Mouse (Mus musculus): ENCODE data around the gene 1700025G04Rik. TPM values are rescaled to one million over a fixed set of nuclear protein-coding genes. Genes with fewer than 3 reads are reported as not detected.

Gene 1700025G04Rik
- 2.0 and 2.3 TPM in 2 replicates for polyA plus RNA-seq (2012; rRNA removed)

- DNase-seq (ENCODE audit: low read depth) = no peak
These were observed at the start of gene 1700025G04Rik for GRCm38 (mm10) chr1:152090018-152090553. 1700025G04Rik (minus strand) TSS chr1:152090125.

DNA sequence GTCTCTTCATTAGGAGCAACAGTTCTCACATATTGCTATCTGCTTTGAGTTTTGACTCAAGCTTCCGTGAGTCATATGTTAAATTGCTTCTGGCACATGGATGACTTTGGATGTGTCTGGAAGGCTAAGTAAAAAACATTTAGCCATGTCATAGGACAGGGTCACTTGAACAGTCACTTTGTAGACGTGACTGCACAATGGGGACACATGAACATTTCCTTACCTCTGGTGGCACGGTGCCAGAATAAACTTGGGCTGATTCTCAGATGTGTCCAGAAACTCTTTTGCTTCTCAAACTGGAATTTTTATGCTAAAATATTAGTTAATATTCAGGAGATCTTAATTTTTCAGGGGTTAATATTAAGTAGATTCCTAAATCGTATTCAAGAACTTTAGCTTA, 49.6 kb upstream of the 1700025G04Rik start:
- DNase-seq (ENCODE audit: low read depth) = no peak

GRCm38 (mm10) chr1:152130029-152130727, 40.3 kb upstream of the 1700025G04Rik start:
- DNase-seq (ENCODE audit: low read depth) = peak; percentile 42

- DNase-seq (ENCODE audit: low read depth) = no peak
These were observed 35.5 kb upstream of the 1700025G04Rik start for GRCm38 (mm10) chr1:152125451-152125850.

GRCm38 (mm10) chr1:152110123-152110522, 20.2 kb upstream of the 1700025G04Rik start:
- DNase-seq (ENCODE audit: low read depth) = no peak

DNA sequence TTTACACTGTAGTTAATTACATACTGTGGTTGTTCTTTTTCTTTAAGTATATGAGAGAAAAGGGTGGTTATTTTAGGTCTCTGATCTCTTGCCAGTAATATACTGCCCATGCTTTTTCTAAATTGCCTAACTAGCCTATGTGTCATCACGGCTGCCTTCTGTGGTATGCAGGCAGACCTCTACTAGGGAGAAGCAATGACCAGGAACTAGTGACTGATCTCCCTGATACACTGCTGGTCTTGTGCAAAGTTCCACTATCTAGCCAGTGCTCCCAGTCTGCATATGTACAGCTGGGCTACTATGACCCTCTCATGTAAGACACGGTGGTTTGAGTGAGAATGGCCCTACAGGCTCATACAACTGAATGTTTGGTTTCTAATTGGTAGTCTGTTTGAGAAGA, 16.2 kb upstream of the 1700025G04Rik start:
- DNase-seq (ENCODE audit: low read depth) = no peak

GRCm38 (mm10) chr1:152105246-152105645, 15.3 kb upstream of the 1700025G04Rik start:
- no peak for DNase-seq (ENCODE audit: low read depth)

DNA sequence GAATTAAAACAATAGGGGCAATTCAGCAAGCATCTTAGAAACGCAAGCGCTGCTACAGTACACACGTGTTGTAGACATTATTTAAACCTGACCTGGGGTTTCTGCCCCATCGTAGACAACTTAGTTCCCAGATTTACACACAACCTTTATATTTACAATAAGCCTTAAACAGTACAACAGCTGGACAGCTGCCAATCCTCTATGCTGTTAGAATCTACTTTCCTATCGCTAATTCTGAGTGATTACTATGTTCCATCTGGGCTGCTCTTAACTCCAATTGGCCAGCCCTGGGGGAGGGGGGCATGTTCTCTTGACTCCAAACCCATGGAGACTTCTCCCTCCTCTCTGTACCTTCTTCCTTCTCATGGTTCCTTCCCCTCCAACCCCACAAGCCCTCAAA, 11.8 kb upstream of the 1700025G04Rik start:
- no peak for DNase-seq (ENCODE audit: low read depth)

DNA sequence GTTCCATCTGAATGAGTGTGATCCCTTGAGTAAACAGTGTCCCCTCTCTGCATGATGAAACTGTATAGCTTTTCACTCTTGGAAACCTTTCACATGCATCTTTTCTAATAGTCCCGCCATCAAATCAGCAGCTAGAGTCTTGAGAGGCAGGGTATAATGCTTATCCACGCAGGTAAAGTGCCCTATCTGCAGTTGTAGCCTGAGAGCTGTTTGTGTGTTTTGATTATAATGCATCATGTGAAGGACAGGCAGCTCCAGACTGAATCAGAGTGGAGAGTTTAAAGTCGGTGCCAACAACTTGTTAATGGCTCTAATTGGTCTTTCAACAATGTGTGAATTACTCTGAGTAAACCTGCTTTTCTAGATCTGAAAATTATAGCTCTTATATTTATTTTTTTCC, 6.1 kb upstream of the 1700025G04Rik start:
- no peak for DNase-seq (ENCODE audit: low read depth)

- DNase-seq (ENCODE audit: low read depth) = no peak
These were observed 930 bp upstream of the 1700025G04Rik start for GRCm38 (mm10) chr1:152090564-152091545.

DNA sequence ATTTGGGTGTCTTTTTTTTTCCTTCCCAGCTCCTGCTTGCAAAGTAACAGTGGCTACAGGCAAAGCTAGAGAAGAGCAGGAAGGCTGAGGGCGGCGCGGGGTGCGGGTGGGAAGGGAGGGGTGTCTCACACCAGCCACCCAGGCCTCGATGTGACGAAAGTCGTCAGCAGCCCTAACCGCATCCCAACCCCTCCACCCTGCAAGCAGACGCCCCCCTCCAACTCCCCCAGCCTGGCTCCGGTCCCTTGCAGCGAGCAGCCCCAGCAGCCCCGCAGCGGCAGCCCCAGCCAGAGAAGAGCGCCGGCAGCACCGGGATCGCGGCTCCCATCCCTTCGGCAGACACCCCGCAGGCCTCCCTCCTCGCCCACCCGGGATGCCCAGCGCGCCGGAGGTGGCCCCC, 399 bp downstream of the 1700025G04Rik start:
- DNase-seq (ENCODE audit: low read depth) = no peak

DNA sequence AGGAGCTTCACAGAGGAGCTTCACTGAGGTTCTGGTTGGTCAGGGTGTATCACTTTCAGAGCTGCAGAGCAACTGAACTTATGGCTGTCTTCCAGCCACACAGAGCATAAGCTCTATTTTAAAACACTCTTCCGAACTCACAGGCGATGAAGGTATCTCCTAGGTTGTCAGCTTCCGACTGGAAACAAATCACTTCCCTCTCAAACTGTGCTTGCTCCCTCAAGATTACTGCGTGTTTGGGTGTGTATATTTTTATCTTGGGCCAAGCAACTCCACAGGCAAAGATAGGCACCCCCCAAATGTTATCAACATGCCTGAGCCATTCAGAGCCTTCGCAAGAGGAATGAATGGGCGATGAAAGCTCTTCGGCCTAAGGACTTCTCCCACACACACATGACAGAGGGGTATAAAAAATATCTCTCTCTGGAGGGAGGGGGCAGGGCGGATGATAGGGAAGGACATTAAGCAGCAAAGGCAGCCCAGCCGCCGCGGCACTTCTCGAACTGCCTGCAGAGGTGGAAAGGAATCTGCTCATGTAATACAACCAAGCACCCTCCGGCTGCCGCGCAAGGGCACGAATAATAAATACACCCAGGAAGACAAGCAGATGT, 1.0 kb downstream of the 1700025G04Rik start:
- DNase-seq (ENCODE audit: low read depth) = no peak

DNA sequence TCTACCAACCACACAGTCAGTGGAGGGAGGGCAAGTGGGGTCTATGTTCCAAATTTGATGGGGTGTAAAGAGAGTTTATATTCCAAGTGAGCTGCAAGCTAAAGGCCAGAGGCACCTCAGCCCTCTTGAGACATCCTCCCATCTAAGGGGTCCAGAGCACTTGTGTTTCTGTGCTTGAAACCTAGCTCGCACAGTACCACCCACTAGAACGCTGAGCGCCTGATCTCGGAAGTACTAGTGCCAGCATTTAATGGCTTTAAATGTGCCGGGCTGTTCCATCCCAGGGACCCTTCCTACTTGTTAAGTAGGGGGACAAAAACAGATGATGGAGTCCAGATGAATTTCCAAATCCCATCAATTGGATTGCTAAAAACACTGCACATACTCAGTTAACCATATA, 1.9 kb downstream of the 1700025G04Rik start:
- no peak for DNase-seq (ENCODE audit: low read depth)

- no peak for DNase-seq (ENCODE audit: low read depth)
These were observed 3.0 kb downstream of the 1700025G04Rik start for GRCm38 (mm10) chr1:152086951-152087350.

DNA sequence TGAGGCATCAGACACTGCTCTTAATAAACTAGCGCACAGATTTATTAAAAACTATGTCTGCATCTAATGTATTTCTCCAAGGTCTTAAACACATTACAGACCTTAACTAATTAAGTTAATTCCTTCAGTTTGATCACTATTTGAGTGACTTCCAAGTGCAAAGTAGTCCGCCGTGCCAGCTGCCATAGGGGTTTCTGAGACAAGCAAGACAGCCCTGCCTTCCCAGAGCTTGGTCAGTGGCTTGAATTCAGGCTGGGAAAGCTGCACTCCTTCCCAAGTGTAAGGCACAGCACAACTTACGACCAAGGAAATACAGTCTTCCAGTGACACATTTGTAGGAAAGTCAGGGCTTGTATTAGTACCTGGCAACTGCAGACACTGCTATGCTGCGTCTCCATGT, 4.4 kb downstream of the 1700025G04Rik start:
- DNase-seq (ENCODE audit: low read depth) = no peak

DNA sequence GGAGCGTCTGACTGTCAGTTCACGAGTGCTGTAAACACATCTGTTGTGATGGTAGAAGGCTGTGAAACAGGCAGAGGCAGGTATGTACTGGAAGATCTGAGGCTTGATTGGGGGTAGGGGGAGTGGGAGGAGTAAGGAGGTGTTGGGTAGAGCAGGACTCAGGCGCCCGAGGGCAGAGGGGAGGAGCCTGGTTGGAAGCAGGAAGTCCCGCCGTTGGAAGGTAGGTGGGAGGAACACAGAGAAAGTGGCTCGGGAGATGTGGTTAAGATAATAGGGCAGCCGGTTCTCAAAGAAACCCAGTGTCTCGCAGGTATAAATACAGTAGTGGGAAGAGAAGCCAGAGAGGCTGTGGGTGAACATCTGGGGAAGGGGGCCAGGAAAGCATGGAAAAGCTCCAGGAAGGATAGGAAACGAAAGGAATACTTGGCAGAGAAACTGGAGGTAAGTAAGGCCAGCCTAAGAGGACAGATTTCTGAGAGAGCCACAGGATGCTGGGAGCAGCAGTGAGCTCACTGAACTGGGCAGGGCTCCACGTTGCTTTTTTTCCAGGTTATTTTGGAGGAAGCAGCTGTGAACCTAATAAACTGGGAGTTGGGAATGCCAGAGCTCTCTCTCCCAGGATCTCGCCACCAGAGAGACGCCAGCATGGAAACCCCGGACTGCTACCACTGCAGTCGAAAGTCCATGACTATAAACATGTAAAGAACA, 5.1 kb downstream of the 1700025G04Rik start:
- no peak for DNase-seq (ENCODE audit: low read depth)

DNA sequence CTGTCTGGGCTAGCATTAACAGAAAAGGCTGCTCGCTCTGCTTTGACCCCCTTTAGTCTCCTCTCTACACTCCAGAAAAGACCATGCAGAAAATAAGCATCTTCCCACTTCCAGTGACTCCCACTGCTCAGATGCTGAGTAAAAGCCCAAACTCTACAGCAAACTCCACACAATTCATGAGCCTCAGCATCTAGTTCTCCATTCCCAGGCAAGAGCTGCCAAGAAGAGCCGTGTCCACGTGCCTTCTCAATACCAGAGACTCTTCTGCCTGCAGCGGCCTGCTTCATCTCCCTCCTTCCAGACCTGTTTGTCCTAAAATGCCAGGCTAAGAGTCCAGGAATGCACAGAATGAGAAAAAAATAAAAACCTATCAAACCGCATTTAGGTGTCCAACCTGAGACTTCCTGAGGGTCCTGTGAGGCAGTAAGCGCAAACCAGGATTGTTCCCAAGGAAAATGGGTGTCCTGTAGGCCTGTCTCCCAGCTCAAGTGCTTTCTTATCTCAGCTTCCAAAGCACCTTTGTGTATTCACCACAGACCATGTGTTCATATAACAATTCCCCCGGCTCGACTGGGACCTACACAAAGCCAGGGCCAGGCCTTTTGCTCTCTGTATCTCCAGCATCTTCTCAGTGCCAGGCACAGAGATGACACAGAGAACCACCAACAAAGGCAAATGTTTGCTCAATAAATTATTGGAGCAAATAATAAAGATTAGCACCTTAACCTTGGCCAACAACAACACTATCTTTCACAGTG, 7.8 kb downstream of the 1700025G04Rik start:
- no peak for DNase-seq (ENCODE audit: low read depth)

DNA sequence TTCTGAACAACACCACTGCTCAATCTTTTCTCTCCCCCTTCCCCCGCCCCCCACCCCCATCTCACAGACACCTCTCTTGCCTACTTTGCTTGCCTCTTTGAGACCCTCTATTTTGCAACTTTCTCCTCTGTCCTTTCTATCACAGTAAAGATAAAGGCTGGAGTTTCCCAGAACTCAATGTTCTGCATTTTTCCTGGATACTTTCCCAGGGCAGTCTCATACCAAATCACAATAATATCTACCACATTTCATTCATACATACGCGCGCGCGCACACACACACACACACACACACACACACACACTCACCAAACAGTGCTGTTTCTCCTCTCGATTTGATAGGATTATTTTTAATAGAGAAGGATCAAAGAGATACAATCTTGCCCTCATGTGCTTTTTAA, 8.8 kb downstream of the 1700025G04Rik start:
- no peak for DNase-seq (ENCODE audit: low read depth)

DNA sequence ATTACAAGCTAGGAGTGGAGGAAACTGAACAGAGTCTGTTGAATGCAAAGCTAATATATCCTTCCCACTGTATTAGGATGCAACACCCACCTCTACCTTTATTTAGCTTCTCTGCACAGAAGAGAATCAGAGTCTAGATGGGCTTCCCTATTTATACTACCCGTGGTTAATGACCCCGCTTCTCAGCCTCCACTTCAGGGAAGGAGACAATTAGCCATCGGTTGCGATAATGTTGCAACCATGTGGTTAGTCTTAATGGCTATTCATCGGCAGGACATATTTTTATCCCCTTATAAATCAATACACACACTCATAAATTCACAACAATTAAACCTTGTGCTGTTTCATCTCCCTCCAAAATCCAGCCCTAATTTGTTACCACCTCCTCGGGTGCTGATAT, 9.7 kb downstream of the 1700025G04Rik start:
- no peak for DNase-seq (ENCODE audit: low read depth)

- DNase-seq (ENCODE audit: low read depth) = no peak
These were observed 12.7 kb downstream of the 1700025G04Rik start for GRCm38 (mm10) chr1:152077171-152077715.

Data from gonadal fat pad, adult 2 months (tissue).